Mouse (Mus musculus) CH12.LX (cell line): Measurements from ENCODE around the gene Sh3rf1. TPM values are rescaled to one million over a fixed set of nuclear protein-coding genes. Genes with fewer than 3 reads are reported as not detected.

Experiments used
- DNase-seq: peaks from one replicate; pipeline ENCODE4 v3.0.0-alpha.2; 2013; ENCODE audit errors: extremely low read depth
- H3K27ac ChIP-seq: 2 replicates; pipeline ENCODE4 v1.5.1; 2012; ENCODE audit warnings: low read depth, mild to moderate bottlenecking, control low read depth, moderate library complexity; ENCODE audit not compliant: insufficient read depth
- H3K27me3 ChIP-seq: replicated peaks from 2 replicates; pipeline ENCODE3; 2012; ENCODE audit warnings: inconsistent platforms
- H3K36me3 ChIP-seq, 2 experiments: replicated peaks in 1 of 2; 2 replicates each; pipeline versions ENCODE3 to v1.6.1; 2012; ENCODE audit warnings: inconsistent platforms in 1 of 2, low read length in 1 of 2, mild to moderate bottlenecking in 1 of 2, mixed read lengths in 1 of 2, moderate library complexity in 1 of 2; ENCODE audit not compliant: control insufficient read depth in 1 of 2, insufficient read depth in 1 of 2
- H3K4me1 ChIP-seq, 2 experiments: 2 replicates each; pipeline ENCODE4 v1.6.1; 2012; ENCODE audit warnings: inconsistent platforms in 1 of 2, moderate library complexity in 1 of 2; ENCODE audit not compliant: insufficient read depth in 2 of 2, control insufficient read depth in 1 of 2
- H3K4me2 ChIP-seq: 2 replicates; pipeline ENCODE4 v1.6.1; 2012; ENCODE audit warnings: low read depth, mild to moderate bottlenecking, control low read depth; ENCODE audit not compliant: poor library complexity, insufficient read depth, severe bottlenecking
- H3K4me3 ChIP-seq, 3 experiments: fragments of 150-350 bp in 1 of 3; sonication (generic) in 1 of 3; replicated peaks in 1 of 3; 2 replicates each; pipeline versions ENCODE3 to v1.5.1; 2011 to 2012; ENCODE audit warnings: low read depth in 2 of 3, low read length in 2 of 3, mild to moderate bottlenecking in 2 of 3, moderate library complexity in 2 of 3, control low read depth in 1 of 3, improper control_type of control experiment in 1 of 3, inconsistent platforms in 1 of 3, mixed read lengths in 1 of 3; ENCODE audit not compliant: poor library complexity in 1 of 3
- H3K79me2 ChIP-seq: replicated peaks from 2 replicates; pipeline ENCODE4 v1.6.1; 2012; ENCODE audit warnings: mild to moderate bottlenecking, moderate library complexity; ENCODE audit not compliant: control insufficient read depth, poor library complexity, insufficient read depth, severe bottlenecking; ENCODE audit errors: extremely low read depth
- H3K9ac ChIP-seq: 2 replicates; pipeline ENCODE4 v1.6.1; 2012; ENCODE audit warnings: low read depth, mild to moderate bottlenecking, control low read depth, moderate library complexity; ENCODE audit not compliant: insufficient read depth
- H3K9me3 ChIP-seq: replicated peaks from 2 replicates; pipeline ENCODE3; 2012; ENCODE audit warnings: low read length, inconsistent platforms, mixed read lengths
- BHLHE40 ChIP-seq: IDR thresholded peaks from 2 replicates; pipeline ENCODE4 v1.6.1; 2011; ENCODE audit warnings: mild to moderate bottlenecking, low read depth, low read length, improper control_type of control experiment
- E2F4 ChIP-seq: IDR thresholded peaks from 2 replicates; pipeline ENCODE4 v1.6.1; 2011; ENCODE audit warnings: low read depth, low read length, improper control_type of control experiment; ENCODE audit not compliant: insufficient replicate concordance
- ELF1 ChIP-seq: IDR thresholded peaks from 2 replicates; pipeline ENCODE4 v1.6.1; 2014; ENCODE audit warnings: low read depth, mild to moderate bottlenecking, inconsistent platforms, low read length, improper control_type of control experiment
- EP300 ChIP-seq: IDR thresholded peaks from 2 replicates; pipeline ENCODE4 v1.6.1; 2011; ENCODE audit warnings: low read length, improper control_type of control experiment
- GABPA ChIP-seq: IDR thresholded peaks from 2 replicates; pipeline ENCODE4 v1.6.1; 2012; ENCODE audit warnings: low read depth, low read length, improper control_type of control experiment, inconsistent platforms; ENCODE audit not compliant: insufficient replicate concordance
- HCFC1 ChIP-seq: IDR thresholded peaks from 2 replicates; pipeline ENCODE4 v1.6.1; 2012; ENCODE audit warnings: low read depth, mild to moderate bottlenecking, inconsistent platforms, low read length, improper control_type of control experiment
- JUND ChIP-seq: conservative IDR thresholded peaks from 2 replicates; pipeline ENCODE4 v1.6.1; 2011; ENCODE audit warnings: low read depth, low read length, improper control_type of control experiment
- KAT2A ChIP-seq: IDR thresholded peaks from 2 replicates; pipeline ENCODE4 v1.6.1; 2012; ENCODE audit warnings: low read length, improper control_type of control experiment, inconsistent platforms; ENCODE audit not compliant: insufficient replicate concordance
- NRF1 ChIP-seq: IDR thresholded peaks from 2 replicates; pipeline ENCODE4 v1.6.1; 2014; ENCODE audit warnings: low read depth, mild to moderate bottlenecking, inconsistent platforms, low read length, improper control_type of control experiment, moderate library complexity
- POLR2A ChIP-seq: IDR thresholded peaks from 2 replicates; pipeline ENCODE4 v1.6.1; 2011; ENCODE audit warnings: low read depth, mild to moderate bottlenecking, improper control_type of control experiment, low read length
- SMC3 ChIP-seq: IDR thresholded peaks from 2 replicates; pipeline ENCODE4 v1.6.1; 2011; ENCODE audit warnings: low read depth, low read length, improper control_type of control experiment
- TBP ChIP-seq: conservative IDR thresholded peaks from 2 replicates; pipeline ENCODE4 v1.6.1; 2011; ENCODE audit warnings: low read depth, low read length, improper control_type of control experiment
- TCF12 ChIP-seq: IDR thresholded peaks from 2 replicates; pipeline ENCODE4 v1.6.1; 2014; ENCODE audit warnings: low read depth, mild to moderate bottlenecking, inconsistent platforms, low read length, improper control_type of control experiment
- UBTF ChIP-seq: IDR thresholded peaks from 2 replicates; pipeline ENCODE4 v1.6.1; 2012; ENCODE audit warnings: low read depth, mild to moderate bottlenecking, inconsistent platforms, low read length, improper control_type of control experiment, moderate library complexity
- USF1 ChIP-seq: IDR thresholded peaks from 2 replicates; pipeline ENCODE4 v1.6.1; 2014; ENCODE audit warnings: low read depth, mild to moderate bottlenecking, inconsistent platforms, low read length, improper control_type of control experiment
- USF2 ChIP-seq: conservative IDR thresholded peaks from 2 replicates; pipeline ENCODE4 v1.6.1; 2011; ENCODE audit warnings: low read depth, low read length, improper control_type of control experiment
- dilution Hi-C: fragments of 300-500 bp; cut with MboI; formaldehyde crosslinking; loops from 2 replicates; pipeline ENCODE4 v1.14.3; 2020; ENCODE audit warnings: low sequenced_read_pairs; ENCODE audit not compliant: extremely low pct_unique_long_range_greater_than_20kb, extremely low pct_ligation_motif_present
- in situ Hi-C: fragments of 300-500 bp; cut with MboI; formaldehyde crosslinking; loops from 3 replicates; pipeline ENCODE4 v1.14.3; 2019; ENCODE audit warnings: low sequenced_read_pairs, low pct_ligation_motif_present, low pct_unique_long_range_greater_than_20kb, mixed read lengths
- polyA plus RNA-seq: library from polyadenylated mRNA; unstranded; fragments of >175 nt; gene quantifications from 2 replicates; pipeline ENCODE4 v1.2.1, GENCODE M21; 2012; ENCODE audit warnings: low read depth; ENCODE audit not compliant: insufficient read length
- total RNA-seq, 2 experiments: library from RNA; depleted of rRNA; stranded (reverse); fragments of 300-350 nt in 1 of 2; fragments of >200 nt in 1 of 2; gene quantifications; 2 replicates each; pipeline ENCODE4 v1.2.3; 2012 to 2014

Gene Sh3rf1
- total and polyA plus RNA-seq, 3 experiments, result 6.0 to 16.8 (median 10.6) TPM

- TF ChIP-seq TBP (no peak), POLR2A (no peak), UBTF (no peak), TCF12 (no peak), NRF1 (no peak), JUND (no peak), BHLHE40 (no peak), E2F4 (no peak), ELF1 (no peak), USF1 (no peak), KAT2A (no peak)
- Histone ChIP-seq H3K9ac (no peak overlapping the region), H3K79me2 (no peaks in the 10 kb centered on the region), H3K27ac (no peak overlapping the region), H3K4me2 (no peak overlapping the region), H3K36me3 (no peaks in the 10 kb centered on the region), H3K4me3 (no peak overlapping the region), H3K4me1 (peaks cover 0 to 15% of the 10 kb centered on the region in 2 experiments; a peak in 2 of 4 replicates), H3K27me3 (no peaks in the 10 kb centered on the region), H3K9me3 (peaks cover 13% of the 10 kb centered on the region)
- in situ Hi-C loops, result no loop called here
- DNase-seq, result no peak
- dilution Hi-C loops, result no loop called here
These were observed 211.8 kb downstream of the Sh3rf1 start for GRCm38 (mm10) chr8:61435481-61435880.

- peaks cover 18% of the 10 kb centered on the region for H3K9me3 ChIP-seq
- no peaks in the 10 kb centered on the region for H3K36me3 ChIP-seq
- no peak overlapping the region for H3K27ac ChIP-seq
- no peaks in the 10 kb centered on the region for H3K79me2 ChIP-seq
- no peak for DNase-seq
- dilution Hi-C loops, result no loop called here
- H3K4me2 ChIP-seq, result no peak overlapping the region
- H3K9ac ChIP-seq, result no peak overlapping the region
- peaks cover 0 to 13% of the 10 kb centered on the region in 2 experiments; a peak in 2 of 4 replicates for H3K4me1 ChIP-seq
- TF ChIP-seq EP300 (no peak), GABPA (no peak), SMC3 (no peak), HCFC1 (no peak), USF2 (no peak), KAT2A (no peak)
- in situ Hi-C loops, result no loop called here
- no peaks in the 10 kb centered on the region for H3K27me3 ChIP-seq
- no peak overlapping the region for H3K4me3 ChIP-seq
These were observed 212.5 kb downstream of the Sh3rf1 start for GRCm38 (mm10) chr8:61436147-61436546.
